Mouse (Mus musculus): ENCODE results near the gene Klrg1. TPM values are rescaled to one million over a fixed set of nuclear protein-coding genes. Genes with fewer than 3 reads are reported as not detected.
A peak's percentile ranks its signal among the peaks of the same experiment; 100 is the strongest.

Gene Klrg1
- total and polyA plus RNA-seq, 3 experiments, result 2.0 to 6.0 (median 2.8) TPM

DNA sequence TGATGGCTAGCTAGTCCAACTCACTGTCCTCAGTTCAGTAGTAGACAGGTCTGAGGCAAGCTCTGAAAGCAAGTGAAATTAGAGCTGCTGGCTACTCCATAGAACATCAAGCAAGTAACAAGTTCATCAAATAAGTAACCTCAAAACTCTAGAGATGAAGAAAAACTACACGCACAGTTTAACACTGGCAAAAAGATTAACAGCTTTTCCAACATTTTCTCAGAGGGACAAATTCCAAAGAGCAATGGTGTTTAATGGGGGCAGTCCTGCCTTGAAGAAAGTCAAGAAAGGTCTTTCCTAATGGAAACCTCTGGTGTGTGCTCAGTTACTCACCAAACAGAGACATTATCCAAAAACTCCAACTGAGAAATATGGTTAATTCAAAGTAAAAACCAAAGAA, 36.0 kb upstream of the Klrg1 start:
- no peaks in the 10 kb centered on the region for H3K9me3 ChIP-seq (replicated peaks; ENCODE audit: low read length)
- no peak overlapping the region for H3K9ac ChIP-seq (ENCODE audit: insufficient read depth, low read depth)
- no peak overlapping the region for H3K27ac ChIP-seq (ENCODE audit: insufficient read depth, low read depth)
- H3K4me3 ChIP-seq (replicated peaks in 1 of 3; ENCODE audit: low read depth in 2 of 3, low read length in 2 of 3, poor library complexity in 1 of 3), result no peak overlapping the region
- H3K4me1 ChIP-seq (ENCODE audit: control insufficient read depth in 1 of 2, insufficient read depth in 2 of 2), result no peaks in the 10 kb centered on the region
- H3K27me3 ChIP-seq (replicated peaks), result no peaks in the 10 kb centered on the region
- no peak for TF ChIP-seq PAX5 (IDR thresholded peaks at IDR 0.05; ENCODE audit: low read length)
- no peak for TF ChIP-seq MAX (IDR thresholded peaks at IDR 0.05; ENCODE audit: low read length)
- no peak for TF ChIP-seq JUN (IDR thresholded peaks at IDR 0.05; ENCODE audit: insufficient read depth, low read depth, low read length)
- TF ChIP-seq GABPA (IDR thresholded peaks at IDR 0.05; ENCODE audit: insufficient replicate concordance, low read depth, low read length), result no peak
- TF ChIP-seq POLR2A (IDR thresholded peaks at IDR 0.05; ENCODE audit: low read depth, low read length), result no peak; the same call in 1 of the 2 replicates
- DNase-seq (ENCODE audit: extremely low read depth), result no peak
- dilution Hi-C loops (cut with MboI; ENCODE audit: extremely low pct_ligation_motif_present, extremely low pct_unique_long_range_greater_than_20kb, low sequenced_read_pairs) (no loop called here), in situ Hi-C loops (cut with MboI; ENCODE audit: low pct_ligation_motif_present, low pct_unique_long_range_greater_than_20kb, low sequenced_read_pairs) (no loop called here)
- no peak overlapping the region for H3K4me2 ChIP-seq (ENCODE audit: insufficient read depth, low read depth, poor library complexity, severe bottlenecking)
- peaks cover 74 to 94% of the 10 kb centered on the region in 2 experiments for H3K36me3 ChIP-seq (replicated peaks in 1 of 2; ENCODE audit: control insufficient read depth in 1 of 2, insufficient read depth in 1 of 2, low read length in 1 of 2)
- H3K79me2 ChIP-seq (replicated peaks; ENCODE audit: control insufficient read depth, extremely low read depth, insufficient read depth, poor library complexity, severe bottlenecking), result no peaks in the 10 kb centered on the region

DNA sequence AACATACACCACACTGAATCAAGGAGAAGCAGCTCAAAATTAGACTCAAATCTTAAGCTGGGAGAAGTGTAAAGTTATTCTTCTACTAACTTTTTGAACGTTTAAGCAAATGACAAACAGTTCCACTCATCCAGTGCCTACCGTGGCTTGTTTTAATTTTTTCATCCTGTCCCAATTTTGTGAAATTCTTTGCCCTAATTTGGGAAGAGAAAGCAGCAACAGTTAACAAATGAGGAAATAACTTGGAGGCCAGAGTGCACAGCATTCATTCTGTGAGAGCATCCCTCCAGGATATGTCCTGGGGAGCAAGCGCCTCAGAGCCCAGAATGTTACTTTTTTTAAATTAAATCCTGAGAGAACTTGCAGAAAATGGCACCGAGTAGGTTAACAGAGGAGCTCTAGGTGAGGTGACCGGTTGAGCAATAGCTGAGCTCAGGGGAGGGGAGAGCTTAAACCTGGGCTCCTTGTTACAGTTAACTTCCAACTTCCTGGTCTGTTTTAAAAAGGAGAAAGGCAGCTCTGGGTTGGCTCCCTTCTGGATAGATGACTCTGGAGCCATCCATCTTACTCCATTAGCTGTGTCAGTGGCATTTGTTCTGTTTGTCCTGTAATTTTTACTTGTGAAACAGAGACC, 27.6 kb upstream of the Klrg1 start:
- H3K36me3 ChIP-seq (replicated peaks in 1 of 2; ENCODE audit: control insufficient read depth in 1 of 2, insufficient read depth in 1 of 2, low read length in 1 of 2), result peaks cover 25 to 43% of the 10 kb centered on the region in 2 experiments
- H3K27me3 ChIP-seq (replicated peaks), result no peaks in the 10 kb centered on the region
- H3K79me2 ChIP-seq (replicated peaks; ENCODE audit: control insufficient read depth, extremely low read depth, insufficient read depth, poor library complexity, severe bottlenecking), result peaks cover 36% of the 10 kb centered on the region
- dilution Hi-C loops (cut with MboI; ENCODE audit: extremely low pct_ligation_motif_present, extremely low pct_unique_long_range_greater_than_20kb, low sequenced_read_pairs) (no loop called here), in situ Hi-C loops (cut with MboI; ENCODE audit: low pct_ligation_motif_present, low pct_unique_long_range_greater_than_20kb, low sequenced_read_pairs) (no loop called here)
- H3K9me3 ChIP-seq (replicated peaks; ENCODE audit: low read length), result no peaks in the 10 kb centered on the region
- peak overlapping the region; percentile 92 to 95 (median 94) for H3K4me3 ChIP-seq (replicated peaks in 1 of 3; ENCODE audit: low read depth in 2 of 3, low read length in 2 of 3, poor library complexity in 1 of 3)
- no peak overlapping the region for H3K27ac ChIP-seq (ENCODE audit: insufficient read depth, low read depth)
- peak overlapping the region; percentile 94 for H3K9ac ChIP-seq (ENCODE audit: insufficient read depth, low read depth)
- H3K4me1 ChIP-seq (ENCODE audit: control insufficient read depth in 1 of 2, insufficient read depth in 2 of 2), result peaks cover 0 to 30% of the 10 kb centered on the region in 2 experiments; a peak in 2 of 4 replicates
- peak overlapping the region; percentile 99 for H3K4me2 ChIP-seq (ENCODE audit: insufficient read depth, low read depth, poor library complexity, severe bottlenecking)
- no peak for DNase-seq (ENCODE audit: extremely low read depth)
- TF ChIP-seq CHD1 (IDR thresholded peaks at IDR 0.05; ENCODE audit: low read depth, low read length), result 0 out of 2 replicates have a peak, but pooled peaks have one; percentile 70
- TF ChIP-seq POLR2A (IDR thresholded peaks at IDR 0.05; ENCODE audit: low read depth, low read length), result no peak

DNA sequence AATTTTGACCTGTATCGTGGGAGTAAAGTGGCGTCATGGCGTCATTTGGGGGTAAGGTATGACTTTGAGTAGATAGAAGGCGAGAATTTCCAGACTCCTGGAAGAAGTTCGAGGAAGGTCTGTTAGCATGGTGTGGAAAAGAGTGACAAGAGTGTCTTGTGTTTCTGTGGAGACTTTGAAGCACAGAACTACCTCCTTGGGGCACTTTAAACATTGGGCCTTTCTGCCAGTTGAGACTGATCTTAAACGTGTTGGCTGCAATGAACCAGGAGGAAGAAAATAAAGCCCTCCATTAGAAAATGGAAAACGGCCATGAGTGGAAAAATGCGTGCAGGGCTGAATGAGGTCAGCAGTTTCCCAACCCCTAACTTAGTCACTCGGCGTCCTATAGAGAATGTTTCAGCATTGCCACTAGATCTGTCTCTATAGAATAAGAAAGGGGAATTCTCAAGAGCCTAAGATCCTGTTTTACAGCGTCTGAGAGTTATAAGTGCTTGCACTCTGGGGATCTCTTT, 26.8 kb upstream of the Klrg1 start:
- no peak overlapping the region for H3K27ac ChIP-seq (ENCODE audit: insufficient read depth, low read depth)
- dilution Hi-C loops (cut with MboI; ENCODE audit: extremely low pct_ligation_motif_present, extremely low pct_unique_long_range_greater_than_20kb, low sequenced_read_pairs), result no loop called here

More for the DNA sequence above, 26.8 kb upstream of the Klrg1 start:
- Histone ChIP-seq H3K4me2 (ENCODE audit: insufficient read depth, low read depth, poor library complexity, severe bottlenecking) (peak overlapping the region; percentile 99), H3K27me3 (replicated peaks) (no peaks in the 10 kb centered on the region), H3K4me1 (ENCODE audit: control insufficient read depth in 1 of 2, insufficient read depth in 2 of 2) (peaks cover 0 to 38% of the 10 kb centered on the region in 2 experiments; a peak in 2 of 4 replicates), H3K79me2 (replicated peaks; ENCODE audit: control insufficient read depth, extremely low read depth, insufficient read depth, poor library complexity, severe bottlenecking) (peaks cover 36% of the 10 kb centered on the region), H3K9me3 (replicated peaks; ENCODE audit: low read length) (no peaks in the 10 kb centered on the region), H3K9ac (ENCODE audit: insufficient read depth, low read depth) (peak overlapping the region; percentile 94), H3K36me3 (replicated peaks in 1 of 2; ENCODE audit: control insufficient read depth in 1 of 2, insufficient read depth in 1 of 2, low read length in 1 of 2) (peaks cover 17 to 35% of the 10 kb centered on the region in 2 experiments), H3K4me3 (replicated peaks in 1 of 3; ENCODE audit: low read depth in 2 of 3, low read length in 2 of 3, poor library complexity in 1 of 3) (peak overlapping the region; percentile 92 to 95 (median 94))
- no peak for DNase-seq (ENCODE audit: extremely low read depth)
- TF ChIP-seq SMC3 (IDR thresholded peaks at IDR 0.05; ENCODE audit: low read depth, low read length) (no peak), MYC (IDR thresholded peaks at IDR 0.05; ENCODE audit: low read depth, low read length) (no peak), ZKSCAN1 (IDR thresholded peaks at IDR 0.05; ENCODE audit: borderline replicate concordance, low read depth, low read length) (no peak), ETS1 (conservative IDR thresholded peaks at IDR 0.05; ENCODE audit: low read depth, low read length) (0 out of 2 replicates have a peak, but pooled peaks have one; percentile 15)
- in situ Hi-C loops (cut with MboI; ENCODE audit: low pct_ligation_motif_present, low pct_unique_long_range_greater_than_20kb, low sequenced_read_pairs), result loop anchor here (5.0 kb wide), 2 partner anchors 52 to 83 kb away; no protein-coding TSS in a partner anchor

All from CH12.LX (cell line).